ENCODE assay signal across 21 mouse cellular contexts in genomic region chr7:113816827-113817334, GRCm38 (mm10). TPM values are rescaled to one million over a fixed set of nuclear protein-coding genes. Genes with fewer than 3 reads are reported as not detected.
DNase-seq lines count a peak whose midpoint lies in the region; ATAC-seq and TF ChIP-seq lines count a peak whose summit lies in the region.
"Had no signal": no experiment of that assay in that cellular context is flagged by ENCODE, and none has a peak within 500 bp of the region (broad histone marks: within the 10 kb centered on the region; RNA-seq: fewer than 3 reads in every experiment).

No protein-coding gene starts in this region.

- peak; percentile 58 for DNase-seq in cerebellum, postnatal 10 days
- no peak for DNase-seq in cerebellum, postnatal 25 days
- no peak for DNase-seq in heart, adult 11 months
- peak; percentile 31 for DNase-seq in left cerebral cortex, postnatal 4 days
- DNase-seq in left cerebral cortex, postnatal 10 days (ENCODE audit: extremely low spot score in 1 of 2, low spot score in 2 of 2): no peak
- no peak for DNase-seq in forebrain, postnatal 0 days
- DNase-seq: adrenal gland, adult 8-10 months; cerebellum, adult 11-12 months; liver, embryonic 13.5 days; lung, adult 2 months; midbrain, embryonic 14.5 days; retina, postnatal 1 day; right cerebral cortex, postnatal 25 days; thymus, adult 18-20 months; thymus, postnatal 36 days had no signal

- H3K4me3 ChIP-seq in heart, embryonic 14.5 days (ENCODE audit: control insufficient read depth in 1 of 2, insufficient read depth in 1 of 2, low read depth in 1 of 2, low read length in 2 of 2): no peak overlapping the region
- H3K4me3 ChIP-seq in forebrain, postnatal 0 days (ENCODE audit: low read depth, low read length): no peak overlapping the region
- H3K4me3 ChIP-seq: embryonic facial prominence, embryonic 12.5 days; liver, embryonic 13.5 days; neural tube, embryonic 12.5 days had no signal

- H3K9me3 ChIP-seq in heart, embryonic 14.5 days (ENCODE audit: control insufficient read depth, low read length): no peaks in the 10 kb centered on the region
- no peaks in the 10 kb centered on the region for H3K9me3 ChIP-seq in forebrain, postnatal 0 days (ENCODE audit: low read length)
- H3K9me3 ChIP-seq: embryonic facial prominence, embryonic 12.5 days; liver, embryonic 13.5 days; neural tube, embryonic 12.5 days had no signal

- H3K27ac ChIP-seq in heart, embryonic 14.5 days (replicated peaks in 1 of 2; ENCODE audit: control insufficient read depth in 1 of 2, insufficient read depth in 1 of 2, low read depth in 2 of 2, low read length in 2 of 2): peak overlapping the region in 1 of 2 experiments; percentile 39; a peak in 2 of 4 replicates
- no peak overlapping the region for H3K27ac ChIP-seq in forebrain, postnatal 0 days (ENCODE audit: low read depth, low read length)
- H3K27ac ChIP-seq: embryonic facial prominence, embryonic 12.5 days; hindbrain, embryonic 14.5 days; liver, embryonic 13.5 days; neural tube, embryonic 12.5 days had no signal

- no peaks in the 10 kb centered on the region for H3K36me3 ChIP-seq in heart, embryonic 14.5 days (ENCODE audit: control insufficient read depth, insufficient read depth, low read length)
- H3K36me3 ChIP-seq in forebrain, postnatal 0 days (ENCODE audit: insufficient read depth): no peaks in the 10 kb centered on the region
- H3K36me3 ChIP-seq: embryonic facial prominence, embryonic 12.5 days; liver, embryonic 13.5 days; neural tube, embryonic 12.5 days had no signal

- peak overlapping the region; percentile 19 for H3K4me2 ChIP-seq in heart, embryonic 14.5 days (ENCODE audit: low read length)
- no peak overlapping the region for H3K4me2 ChIP-seq in forebrain, postnatal 0 days (ENCODE audit: low read depth)
- H3K4me2 ChIP-seq: embryonic facial prominence, embryonic 12.5 days; hindbrain, embryonic 14.5 days; liver, embryonic 13.5 days; neural tube, embryonic 12.5 days had no signal

- peaks cover 27 to 61% of the 10 kb centered on the region in 2 experiments for H3K4me1 ChIP-seq in heart, embryonic 14.5 days (ENCODE audit: control insufficient read depth in 2 of 2, insufficient read depth in 2 of 2, low read length in 2 of 2)
- H3K4me1 ChIP-seq in forebrain, postnatal 0 days (ENCODE audit: insufficient read depth): peaks cover 3% of the 10 kb centered on the region; the same call in 1 of the 2 replicates
- H3K4me1 ChIP-seq: embryonic facial prominence, embryonic 12.5 days; neural tube, embryonic 12.5 days had no signal

- intact Hi-C loops in left cerebral cortex, postnatal 4 days (cut with DNase I): no loop called here
- intact Hi-C loops in left cerebral cortex, postnatal 10 days (cut with DNase I): no loop called here

- WGBS in heart, embryonic 14.5 days: 23% methylated on average over 7 of the region's 7 CpGs
- WGBS in forebrain, postnatal 0 days: 74% methylated on average over 7 of the region's 7 CpGs

- TF ChIP-seq CTCF in forebrain, postnatal 0 days (IDR thresholded peaks at IDR 0.05; ENCODE audit: low read depth): no peak

- ATAC-seq in heart, embryonic 14.5 days (ENCODE audit: insufficient number of reproducible peaks, insufficient read depth, low FRiP score, low read depth): no peak
- ATAC-seq in forebrain, postnatal 0 days: no peak
- ATAC-seq: activated CD4-positive, CD25-positive, alpha-beta regulatory T cell, adult 4 months; inflammation-experienced regulatory T-cells, adult 6 months had no signal

- H3K9ac ChIP-seq in heart, embryonic 14.5 days (ENCODE audit: low read length): peak overlapping the region; percentile 11; the same call in 1 of the 2 replicates
- H3K9ac ChIP-seq in forebrain, postnatal 0 days: no peak overlapping the region
- H3K9ac ChIP-seq: embryonic facial prominence, embryonic 12.5 days; hindbrain, embryonic 14.5 days; liver, embryonic 13.5 days; neural tube, embryonic 12.5 days had no signal

- no peaks in the 10 kb centered on the region for H3K27me3 ChIP-seq in heart, embryonic 14.5 days (ENCODE audit: control insufficient read depth, insufficient read depth, low read length)
- no peaks in the 10 kb centered on the region for H3K27me3 ChIP-seq in forebrain, postnatal 0 days (ENCODE audit: insufficient read depth, low read length)
- H3K27me3 ChIP-seq: embryonic facial prominence, embryonic 12.5 days; liver, embryonic 13.5 days had no signal

RNA-seq across cellular contexts. Expression of gene Spon1, which starts 51.1 kb away (rescaled TPM):
- 76.2 and 79.7 TPM in 2 replicates for polyA plus RNA-seq in heart, embryonic 14.5 days (2014; fragmentation: Nextera tagmentation; extraction: Ambion mirVana)
- total RNA-seq in left cerebral cortex, postnatal 4 days (2021): 10 to 100 TPM; 35.7 to 38.3 TPM
- 10 to 100 TPM; 46.6 to 49.5 TPM for total RNA-seq in left cerebral cortex, postnatal 10 days (2021)
- total RNA-seq in forebrain, postnatal 0 days (2014; rRNA removed): 18.2 and 25.8 TPM in 2 replicates
- polyA plus RNA-seq in forebrain, postnatal 0 days (2015; fragmentation: Nextera tagmentation; extraction: Ambion mirVana): 20.5 and 26.4 TPM in 2 replicates

Comparison
In these comparisons a context has a peak if more than half of its experiments do, and no peak if none do; other contexts are left out.
1. DNase-seq: peak in cerebellum, postnatal 10 days (2 of 2) and left cerebral cortex, postnatal 4 days (single experiment); none in cerebellum, postnatal 25 days (0 of 2), heart, adult 11 months (single experiment), left cerebral cortex, postnatal 10 days (0 of 2) and forebrain, postnatal 0 days (single experiment).